ENCODE assay signal across 15 mouse cellular contexts in the genomic region with DNA sequence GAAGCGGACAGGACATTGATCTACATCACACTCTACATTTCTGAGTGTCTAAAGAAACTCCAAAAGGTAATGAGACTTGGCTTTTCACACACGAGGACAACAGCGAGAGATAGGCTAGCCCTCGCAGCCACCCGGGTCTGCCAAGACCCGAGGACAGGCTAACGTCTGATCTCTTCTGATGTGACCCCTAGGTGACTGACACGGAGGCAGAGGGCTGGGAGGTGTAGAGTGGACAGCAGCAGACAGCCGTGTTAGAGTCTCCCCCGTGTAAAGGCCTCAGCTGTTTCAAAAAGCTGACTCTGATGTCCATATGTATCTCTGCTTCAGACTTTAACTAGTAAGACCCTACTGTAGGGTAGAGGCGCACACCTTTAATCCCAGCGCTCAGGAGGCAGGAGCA.
"Had no signal": no experiment of that assay in that cellular context is flagged by ENCODE, and none has a peak within 500 bp of the region (broad histone marks: within the 10 kb centered on the region; RNA-seq: fewer than 3 reads in every experiment).

No protein-coding gene starts in this region.

- H3K9ac ChIP-seq: forebrain, embryonic 15.5 days; forebrain, postnatal 0 days; hindbrain, embryonic 15.5 days; kidney, embryonic 15.5 days; limb, embryonic 13.5 days; limb, embryonic 15.5 days; liver, embryonic 12.5 days; liver, embryonic 14.5 days had no signal

- H3K27ac ChIP-seq: kidney, embryonic 15.5 days; limb, embryonic 13.5 days; limb, embryonic 15.5 days; liver, embryonic 12.5 days; liver, embryonic 14.5 days had no signal

- H3K4me2 ChIP-seq: forebrain, embryonic 15.5 days; heart, embryonic 11.5 days; hindbrain, embryonic 13.5 days; hindbrain, embryonic 15.5 days; kidney, embryonic 15.5 days; limb, embryonic 13.5 days; limb, embryonic 15.5 days; liver, embryonic 12.5 days had no signal

- H3K9me3 ChIP-seq: forebrain, embryonic 15.5 days; hindbrain, embryonic 13.5 days; hindbrain, embryonic 15.5 days; kidney, embryonic 15.5 days; limb, embryonic 13.5 days; limb, embryonic 15.5 days had no signal

- DNase-seq: gastrocnemius, postnatal 36 days; kidney, adult 11 months; kidney, adult 9 months; kidney, postnatal 14 days had no signal

- H3K27me3 ChIP-seq: forebrain, embryonic 15.5 days; hindbrain, embryonic 13.5 days; hindbrain, embryonic 15.5 days; kidney, embryonic 15.5 days; limb, embryonic 13.5 days; limb, embryonic 15.5 days; liver, embryonic 12.5 days had no signal

- H3K4me1 ChIP-seq: hindbrain, embryonic 15.5 days; limb, embryonic 13.5 days; limb, embryonic 15.5 days had no signal

- ATAC-seq: intestine, embryonic 16.5 days; liver, embryonic 12.5 days had no signal

- H3K4me3 ChIP-seq: forebrain, embryonic 15.5 days; hindbrain, embryonic 13.5 days; hindbrain, embryonic 15.5 days; kidney, embryonic 15.5 days; limb, embryonic 13.5 days; limb, embryonic 15.5 days; liver, embryonic 12.5 days had no signal
